Mouse (Mus musculus) small intestine, adult 2 months (tissue): ENCODE measurements at regions not wholly inside any gene's neighbourhood (a gene's known extent, or its start where the extent isn't known, plus 50 kb on each side); places are given as distances from the start of the nearest gene placed in this dataset.

Experiments used
- CTCF ChIP-seq: fragments of 200-500 bp; IDR thresholded peaks from 2 replicates; pipeline ENCODE4 v1.5.1; 2012; ENCODE audit warnings: low read depth, mild to moderate bottlenecking, control low read depth, inconsistent platforms, low read length, moderate library complexity, mixed read lengths; ENCODE audit not compliant: insufficient replicate concordance, insufficient read length; ENCODE audit errors: extremely low read depth
- POLR2A ChIP-seq: fragments of 200-500 bp; IDR thresholded peaks from 2 replicates; pipeline ENCODE4 v1.6.1; 2012; ENCODE audit warnings: low read depth, mild to moderate bottlenecking, control low read depth, inconsistent platforms, low read length, moderate library complexity

DNA sequence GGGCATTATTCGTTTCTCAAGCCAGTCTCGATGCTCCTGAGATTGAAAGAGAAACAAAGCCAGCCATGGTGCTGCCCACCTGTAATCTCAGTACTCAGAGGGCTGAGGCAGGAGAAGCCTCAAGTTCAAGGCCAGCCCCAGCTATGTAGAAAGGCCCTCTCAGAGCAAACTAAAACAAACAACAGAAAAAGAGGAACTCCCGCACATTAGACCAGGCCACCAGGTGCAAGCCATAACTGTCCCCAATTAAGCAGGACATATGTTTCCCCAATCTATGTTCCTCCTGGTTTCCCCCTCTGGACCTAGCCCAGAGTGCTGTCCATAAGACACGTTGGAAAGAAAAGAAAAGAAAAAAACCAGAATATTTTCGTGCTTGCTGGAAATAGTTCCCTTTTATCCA, 142.5 kb downstream of the Cdc5l start:
- TF ChIP-seq POLR2A, result no peak
- TF ChIP-seq CTCF, result no peak
